Mouse (Mus musculus) G1E (cell line): ENCODE data around the gene Asf1b. TPM values are rescaled to one million over a fixed set of nuclear protein-coding genes. Genes with fewer than 3 reads are reported as not detected.

Source experiments
- ATAC-seq: 2 replicates; pipeline ENCODE4 v1.8.0; 2016; ENCODE audit warnings: mild to moderate bottlenecking; ENCODE audit not compliant: insufficient number of reproducible peaks, poor library complexity, low FRiP score, severe bottlenecking; ENCODE audit errors: extremely low read depth
- DNase-seq: peaks from one replicate; pipeline ENCODE4 v3.0.0; 2012; ENCODE audit warnings: low spot score
- H3K27me3 ChIP-seq: 2 replicates; pipeline ENCODE4 v1.6.1; 2012; ENCODE audit warnings: mild to moderate bottlenecking, low read length, inconsistent platforms; ENCODE audit not compliant: insufficient read depth
- H3K36me3 ChIP-seq: replicated peaks from 2 replicates; pipeline ENCODE3; 2012; ENCODE audit warnings: mild to moderate bottlenecking, inconsistent platforms
- H3K4me1 ChIP-seq: 2 replicates; pipeline ENCODE4 v1.6.1; 2012; ENCODE audit warnings: low read depth, low read length, inconsistent platforms, mixed read lengths; ENCODE audit not compliant: insufficient read depth
- H3K4me3 ChIP-seq: 2 replicates; pipeline ENCODE4 v1.5.1; 2012; ENCODE audit warnings: low read depth, mild to moderate bottlenecking, inconsistent platforms, low read length, moderate library complexity, mixed read lengths
- H3K9me3 ChIP-seq: replicated peaks from 2 replicates; pipeline ENCODE4 v1.6.1; 2012; ENCODE audit warnings: inconsistent platforms
- CTCF ChIP-seq: IDR thresholded peaks from 2 replicates; pipeline ENCODE4 v1.5.1; 2012; ENCODE audit warnings: low read depth, low read length, inconsistent platforms, mixed read lengths
- GATA1 ChIP-seq: IDR thresholded peaks from 2 replicates; pipeline ENCODE4 v1.6.1; 2012; ENCODE audit warnings: borderline replicate concordance, low read length, inconsistent platforms, mixed read lengths
- GATA2 ChIP-seq: IDR thresholded peaks from 2 replicates; pipeline ENCODE4 v1.6.1; 2012; ENCODE audit warnings: low read depth, low read length, inconsistent platforms, borderline replicate concordance
- POLR2AphosphoS5 ChIP-seq: IDR thresholded peaks from 2 replicates; pipeline ENCODE4 v1.6.1; 2012; ENCODE audit warnings: low read depth, low read length, inconsistent platforms; ENCODE audit not compliant: insufficient replicate concordance
- TAL1 ChIP-seq: conservative IDR thresholded peaks from 2 replicates; pipeline ENCODE4 v1.6.1; 2012; ENCODE audit warnings: low read depth, low read length, inconsistent platforms, mixed read lengths
- polyA plus RNA-seq: library from polyadenylated mRNA; stranded (reverse); fragments of >175 nt; gene quantifications from 2 replicates; pipeline ENCODE4 v1.2.3, GENCODE M21; 2012
- total RNA-seq, 2 experiments: library from RNA; stranded (forward) in 1 of 2; stranded (reverse) in 1 of 2; fragments of 200-1000 nt in 1 of 2; fragments of >200 nt in 1 of 2; fragmentation: Nextera tagmentation in 1 of 2; gene quantifications; 2 replicates each; pipeline ENCODE4 v1.2.3; 2014 to 2017

The Asf1b gene
- total and polyA plus RNA-seq, 3 experiments: 87.4 to 383 (median 88.6) TPM

- Histone ChIP-seq H3K27me3 (peaks cover 23% of the 10 kb centered on the region), H3K9me3 (no peaks in the 10 kb centered on the region), H3K36me3 (no peaks in the 10 kb centered on the region), H3K4me3 (no peak overlapping the region), H3K4me1 (no peaks in the 10 kb centered on the region)
- TF ChIP-seq POLR2AphosphoS5 (no peak), TAL1 (no peak), GATA1 (no peak), GATA2 (no peak), CTCF (no peak)
- DNase-seq: no peak
- ATAC-seq: no peak
Observed at GRCm38 (mm10) chr8:84019738-84020137, 64.4 kb downstream of the Asf1b start.

Other genes with a start within 250 kb of the Asf1b start
- 101 and 141 TPM in 2 replicates for gene Ddx39, start 240.3 kb upstream of the Asf1b start, total RNA-seq (2014; fragmentation: Nextera tagmentation)
- 226 and 266 TPM in 2 replicates for gene Ddx39, start 240.3 kb upstream of the Asf1b start, total RNA-seq (2017)
- gene Ddx39, start 240.3 kb upstream of the Asf1b start, polyA plus RNA-seq: 58.0 and 77.5 TPM in 2 replicates
- gene Adgre5, start 214.2 kb upstream of the Asf1b start, total RNA-seq (2014; fragmentation: Nextera tagmentation): 223 and 228 TPM in 2 replicates
- gene Adgre5, start 214.2 kb upstream of the Asf1b start, total RNA-seq (2017): 405 and 468 TPM in 2 replicates
- gene Adgre5, start 214.2 kb upstream of the Asf1b start, polyA plus RNA-seq: 69.3 and 92.9 TPM in 2 replicates
- 31.2 and 35.2 TPM in 2 replicates for gene Adgrl1, start 55.4 kb upstream of the Asf1b start, total RNA-seq (2014; fragmentation: Nextera tagmentation)
- 9.1 and 11.3 TPM in 2 replicates for gene Adgrl1, start 55.4 kb upstream of the Asf1b start, total RNA-seq (2017)
- 18.5 and 20.7 TPM in 2 replicates for gene Adgrl1, start 55.4 kb upstream of the Asf1b start, polyA plus RNA-seq
- gene Gm10644, start 302 bp upstream of the Asf1b start, total RNA-seq (2014; fragmentation: Nextera tagmentation): 0.83 and 1.7 TPM in 2 replicates
- gene Gm10644, start 302 bp upstream of the Asf1b start, total RNA-seq (2017): 0.81 and 0.82 TPM in 2 replicates
- 0.10 and 0.16 TPM in 2 replicates for gene Gm10644, start 302 bp upstream of the Asf1b start, polyA plus RNA-seq
- 88.6 and 99.3 TPM in 2 replicates for gene Prkaca, start 17.5 kb downstream of the Asf1b start, total RNA-seq (2014; fragmentation: Nextera tagmentation)
- 32.2 and 34.4 TPM in 2 replicates for gene Prkaca, start 17.5 kb downstream of the Asf1b start, total RNA-seq (2017)
- gene Prkaca, start 17.5 kb downstream of the Asf1b start, polyA plus RNA-seq: 46.6 and 46.9 TPM in 2 replicates
- 88.0 and 93.8 TPM in 2 replicates for gene Samd1, start 42.2 kb downstream of the Asf1b start, total RNA-seq (2014; fragmentation: Nextera tagmentation)
- gene Samd1, start 42.2 kb downstream of the Asf1b start, total RNA-seq (2017): 64.1 and 80.8 TPM in 2 replicates
- gene Samd1, start 42.2 kb downstream of the Asf1b start, polyA plus RNA-seq: 246 and 262 TPM in 2 replicates
- 0.78 TPM in 1 of 2 replicates, not detected in the other for gene 1700067K01Rik, start 46.0 kb downstream of the Asf1b start, total RNA-seq (2014; fragmentation: Nextera tagmentation)
- 0.35 and 0.82 TPM in 2 replicates for gene 1700067K01Rik, start 46.0 kb downstream of the Asf1b start, total RNA-seq (2017)
- gene 1700067K01Rik, start 46.0 kb downstream of the Asf1b start, polyA plus RNA-seq: 0.92 and 1.2 TPM in 2 replicates
- gene 2210011C24Rik, start 56.7 kb downstream of the Asf1b start, total RNA-seq (2014; fragmentation: Nextera tagmentation): not detected in 2 replicates
- not detected in 2 replicates for gene 2210011C24Rik, start 56.7 kb downstream of the Asf1b start, total RNA-seq (2017)
- not detected in 2 replicates for gene 2210011C24Rik, start 56.7 kb downstream of the Asf1b start, polyA plus RNA-seq
- not detected in 2 replicates for gene Palm3, start 66.0 kb downstream of the Asf1b start, total RNA-seq (2014; fragmentation: Nextera tagmentation)
- 0.06 TPM in 1 of 2 replicates, not detected in the other for gene Palm3, start 66.0 kb downstream of the Asf1b start, total RNA-seq (2017)
- 0.12 and 0.15 TPM in 2 replicates for gene Palm3, start 66.0 kb downstream of the Asf1b start, polyA plus RNA-seq
- gene Il27ra, start 87.1 kb downstream of the Asf1b start, total RNA-seq (2014; fragmentation: Nextera tagmentation): not detected in 2 replicates
- gene Il27ra, start 87.1 kb downstream of the Asf1b start, total RNA-seq (2017): not detected in 2 replicates
- not detected in 2 replicates for gene Il27ra, start 87.1 kb downstream of the Asf1b start, polyA plus RNA-seq
- not detected in 2 replicates for gene Rln3, start 89.5 kb downstream of the Asf1b start, total RNA-seq (2014; fragmentation: Nextera tagmentation)
- gene Rln3, start 89.5 kb downstream of the Asf1b start, total RNA-seq (2017): not detected in 2 replicates
- gene Rln3, start 89.5 kb downstream of the Asf1b start, polyA plus RNA-seq: not detected in 2 replicates
- gene Gm10643, start 109.6 kb downstream of the Asf1b start, total RNA-seq (2014; fragmentation: Nextera tagmentation): 1.1 and 2.0 TPM in 2 replicates
- gene Gm10643, start 109.6 kb downstream of the Asf1b start, total RNA-seq (2017): 1.3 and 1.6 TPM in 2 replicates
- gene Gm10643, start 109.6 kb downstream of the Asf1b start, polyA plus RNA-seq: 0.05 and 0.09 TPM in 2 replicates
- 12.0 and 14.3 TPM in 2 replicates for gene Rfx1, start 111.3 kb downstream of the Asf1b start, total RNA-seq (2014; fragmentation: Nextera tagmentation)
- gene Rfx1, start 111.3 kb downstream of the Asf1b start, total RNA-seq (2017): 2.4 and 2.9 TPM in 2 replicates
- gene Rfx1, start 111.3 kb downstream of the Asf1b start, polyA plus RNA-seq: 41.4 and 44.5 TPM in 2 replicates
- 15.7 and 16.3 TPM in 2 replicates for gene Dcaf15, start 149.3 kb downstream of the Asf1b start, total RNA-seq (2014; fragmentation: Nextera tagmentation)
- 16.4 and 20.2 TPM in 2 replicates for gene Dcaf15, start 149.3 kb downstream of the Asf1b start, total RNA-seq (2017)
- gene Dcaf15, start 149.3 kb downstream of the Asf1b start, polyA plus RNA-seq: 51.8 and 68.1 TPM in 2 replicates
- gene Podnl1, start 170.5 kb downstream of the Asf1b start, total RNA-seq (2014; fragmentation: Nextera tagmentation): not detected in 2 replicates
- 0.06 TPM in 1 of 2 replicates, not detected in the other for gene Podnl1, start 170.5 kb downstream of the Asf1b start, total RNA-seq (2017)
- 0.05 and 0.06 TPM in 2 replicates for gene Podnl1, start 170.5 kb downstream of the Asf1b start, polyA plus RNA-seq
- 7.9 and 9.6 TPM in 2 replicates for gene Cc2d1a, start 192.4 kb downstream of the Asf1b start, total RNA-seq (2014; fragmentation: Nextera tagmentation)
- 4.8 and 5.1 TPM in 2 replicates for gene Cc2d1a, start 192.4 kb downstream of the Asf1b start, total RNA-seq (2017)
- 21.3 and 25.5 TPM in 2 replicates for gene Cc2d1a, start 192.4 kb downstream of the Asf1b start, polyA plus RNA-seq
- gene 4930432K21Rik, start 192.5 kb downstream of the Asf1b start, total RNA-seq (2014; fragmentation: Nextera tagmentation): 0.34 TPM in 1 of 2 replicates, not detected in the other
- gene 4930432K21Rik, start 192.5 kb downstream of the Asf1b start, total RNA-seq (2017): 0.55 and 0.58 TPM in 2 replicates
- gene 4930432K21Rik, start 192.5 kb downstream of the Asf1b start, polyA plus RNA-seq: 0.08 and 0.11 TPM in 2 replicates
- not detected in 2 replicates for gene Nanos3, start 229.7 kb downstream of the Asf1b start, total RNA-seq (2014; fragmentation: Nextera tagmentation)
- gene Nanos3, start 229.7 kb downstream of the Asf1b start, total RNA-seq (2017): not detected in 2 replicates
- gene Nanos3, start 229.7 kb downstream of the Asf1b start, polyA plus RNA-seq: 0.19 TPM in 1 of 2 replicates, not detected in the other